In genomic region chr13:69642656-69643216, GRCm38 (mm10) we compare ENCODE assay signal across 24 mouse cellular contexts. TPM values are rescaled to one million over a fixed set of nuclear protein-coding genes. Genes with fewer than 3 reads are reported as not detected.
DNase-seq lines count a peak whose midpoint lies in the region; ATAC-seq and TF ChIP-seq lines count a peak whose summit lies in the region.
"Had no signal": no experiment of that assay in that cellular context is flagged by ENCODE, and none has a peak within 500 bp of the region (broad histone marks: within the 10 kb centered on the region; RNA-seq: fewer than 3 reads in every experiment).

No protein-coding gene starts in this region.

- no peak overlapping the region for H3K9ac ChIP-seq in kidney, postnatal 0 days (ENCODE audit: low read depth, low read length)
- H3K9ac ChIP-seq: embryonic facial prominence, embryonic 15.5 days; forebrain, embryonic 15.5 days; heart, embryonic 13.5 days; midbrain, embryonic 15.5 days had no signal

- no peak for TF ChIP-seq CTCF in kidney, postnatal 0 days (IDR thresholded peaks at IDR 0.05; ENCODE audit: low read depth)

- no peak overlapping the region for H3K4me3 ChIP-seq in kidney, postnatal 0 days (replicated peaks; ENCODE audit: low read depth, low read length)
- H3K4me3 ChIP-seq: embryonic facial prominence, embryonic 15.5 days; forebrain, embryonic 15.5 days; heart, embryonic 13.5 days; midbrain, embryonic 15.5 days had no signal

- 0 out of 2 replicates have a peak, but pooled peaks cover 7% of the 10 kb centered on the region for H3K36me3 ChIP-seq in kidney, postnatal 0 days (ENCODE audit: insufficient read depth, low read length)
- H3K36me3 ChIP-seq: midbrain, embryonic 15.5 days had no signal

- H3K4me1 ChIP-seq in kidney, postnatal 0 days (replicated peaks; ENCODE audit: insufficient read depth, low read length), result no peaks in the 10 kb centered on the region
- H3K4me1 ChIP-seq: embryonic facial prominence, embryonic 15.5 days; forebrain, embryonic 15.5 days; heart, embryonic 13.5 days; midbrain, embryonic 15.5 days had no signal

- 68% methylated on average over 5 of the region's 5 CpGs for WGBS in kidney, postnatal 0 days

- H3K27ac ChIP-seq in kidney, postnatal 0 days, result no peak overlapping the region
- H3K27ac ChIP-seq: embryonic facial prominence, embryonic 15.5 days; forebrain, embryonic 15.5 days; heart, embryonic 13.5 days; midbrain, embryonic 15.5 days had no signal

- peak; percentile 28 for DNase-seq in adrenal gland, adult 2 months
- no peak for DNase-seq in adrenal gland, adult 8-10 months
- DNase-seq in kidney, postnatal 0 days (ENCODE audit: low spot score), result no peak
- no peak for DNase-seq in kidney, postnatal 4 days
- peak; percentile 33 for DNase-seq in testis, postnatal 10 days (ENCODE audit: low spot score)
- DNase-seq in testis, postnatal 14 days (ENCODE audit: low spot score), result no peak
- no peak for DNase-seq in layer of hippocampus, adult 18-20 months (ENCODE audit: low spot score in 2 of 2)
- DNase-seq: cerebellum, adult 18-20 months; cerebellum, postnatal 25 days; embryo, embryonic 11 days; gastrocnemius, postnatal 10 days; heart, adult 18-20 months; heart, postnatal 14 days; kidney, adult 2 months; kidney, postnatal 14 days; lung, adult 18-20 months; right cerebral cortex, adult 18-20 months; right cerebral cortex, postnatal 4 days; thymus, adult 18-20 months; thymus, postnatal 36 days had no signal

- no peaks in the 10 kb centered on the region for H3K9me3 ChIP-seq in kidney, postnatal 0 days (replicated peaks; ENCODE audit: low read length)
- H3K9me3 ChIP-seq: embryonic facial prominence, embryonic 15.5 days; forebrain, embryonic 15.5 days; heart, embryonic 13.5 days; midbrain, embryonic 15.5 days had no signal

- H3K27me3 ChIP-seq in kidney, postnatal 0 days (ENCODE audit: insufficient read depth, low read length), result no peaks in the 10 kb centered on the region
- H3K27me3 ChIP-seq: embryonic facial prominence, embryonic 15.5 days; forebrain, embryonic 15.5 days; midbrain, embryonic 15.5 days had no signal

- no peak overlapping the region for H3K4me2 ChIP-seq in kidney, postnatal 0 days (ENCODE audit: low read length)
- H3K4me2 ChIP-seq: embryonic facial prominence, embryonic 15.5 days; forebrain, embryonic 15.5 days; heart, embryonic 13.5 days; midbrain, embryonic 15.5 days had no signal

- ATAC-seq in kidney, postnatal 0 days (replicated peaks; ENCODE audit: low FRiP score, low read depth), result peak; percentile 29; the same call in 1 of the 2 replicates
- ATAC-seq: forebrain, embryonic 15.5 days; midbrain, embryonic 15.5 days had no signal

RNA-seq across cellular contexts. Expression of gene Srd5a1, which starts 31.5 kb away (rescaled TPM):
- 10 to 100 TPM in 1 of 2 experiments, 1 to 10 TPM in 1; 9.4 to 13.9 TPM for total RNA-seq in adrenal gland, adult 2 months (2021)
- 35.0 and 41.6 TPM in 2 replicates for polyA plus RNA-seq in adrenal gland, adult 2 months (2012; rRNA removed)
- total RNA-seq in adrenal gland, adult 8-10 months (2022), result 10 to 100 TPM in 3 of 4 experiments, 1 to 10 TPM in 1; 8.2 to 24.0 (median 13.0) TPM
- polyA plus RNA-seq in kidney, postnatal 0 days (2015; fragmentation: Nextera tagmentation; extraction: Ambion mirVana), result 28.7 and 31.9 TPM in 2 replicates
- total RNA-seq in layer of hippocampus, adult 18-20 months (2021), result 1 to 10 TPM; 7.2 to 8.0 TPM

Comparison
In these comparisons a context has a peak if more than half of its experiments do, and no peak if none do; other contexts are left out.
1. DNase-seq: peak in adrenal gland, adult 2 months (single experiment) and testis, postnatal 10 days (single experiment); none in adrenal gland, adult 8-10 months (single experiment), kidney, postnatal 0 days (single experiment), kidney, postnatal 4 days (0 of 2), testis, postnatal 14 days (single experiment) and layer of hippocampus, adult 18-20 months (0 of 2).